Mouse (Mus musculus) CH12.LX (cell line): ENCODE measurements at regions not wholly inside any gene's neighbourhood (a gene's known extent, or its start where the extent isn't known, plus 50 kb on each side); places are given as distances from the start of the nearest gene placed in this dataset.

ENCODE experiments used
- BHLHE40 ChIP-seq: IDR thresholded peaks from 2 replicates; pipeline ENCODE4 v1.6.1; 2011; ENCODE audit warnings: mild to moderate bottlenecking, low read depth, low read length, improper control_type of control experiment
- CHD2 ChIP-seq: IDR thresholded peaks from 2 replicates; pipeline ENCODE4 v1.6.1; 2011; ENCODE audit warnings: low read length, improper control_type of control experiment
- CTCF ChIP-seq, 2 experiments: IDR thresholded peaks in 1 of 2; conservative IDR thresholded peaks in 1 of 2; 2 replicates each; pipeline ENCODE4 v1.5.1; 2011 to 2012; ENCODE audit warnings: low read depth in 2 of 2, low read length in 2 of 2, improper control_type of control experiment in 1 of 2, inconsistent platforms in 1 of 2, mild to moderate bottlenecking in 1 of 2, moderate library complexity in 1 of 2
- KAT2A ChIP-seq: IDR thresholded peaks from 2 replicates; pipeline ENCODE4 v1.6.1; 2012; ENCODE audit warnings: low read length, improper control_type of control experiment, inconsistent platforms; ENCODE audit not compliant: insufficient replicate concordance
- NRF1 ChIP-seq: IDR thresholded peaks from 2 replicates; pipeline ENCODE4 v1.6.1; 2014; ENCODE audit warnings: low read depth, mild to moderate bottlenecking, inconsistent platforms, low read length, improper control_type of control experiment, moderate library complexity
- POLR2A ChIP-seq: IDR thresholded peaks from 2 replicates; pipeline ENCODE4 v1.6.1; 2011; ENCODE audit warnings: low read depth, mild to moderate bottlenecking, improper control_type of control experiment, low read length
- RAD21 ChIP-seq: IDR thresholded peaks from 2 replicates; pipeline ENCODE4 v1.6.1; 2011; ENCODE audit warnings: low read depth, mild to moderate bottlenecking, low read length, improper control_type of control experiment, moderate library complexity
- ZNF384 ChIP-seq: IDR thresholded peaks from 2 replicates; pipeline ENCODE4 v1.6.1; 2012; ENCODE audit warnings: low read depth, low read length, improper control_type of control experiment, inconsistent platforms

DNA sequence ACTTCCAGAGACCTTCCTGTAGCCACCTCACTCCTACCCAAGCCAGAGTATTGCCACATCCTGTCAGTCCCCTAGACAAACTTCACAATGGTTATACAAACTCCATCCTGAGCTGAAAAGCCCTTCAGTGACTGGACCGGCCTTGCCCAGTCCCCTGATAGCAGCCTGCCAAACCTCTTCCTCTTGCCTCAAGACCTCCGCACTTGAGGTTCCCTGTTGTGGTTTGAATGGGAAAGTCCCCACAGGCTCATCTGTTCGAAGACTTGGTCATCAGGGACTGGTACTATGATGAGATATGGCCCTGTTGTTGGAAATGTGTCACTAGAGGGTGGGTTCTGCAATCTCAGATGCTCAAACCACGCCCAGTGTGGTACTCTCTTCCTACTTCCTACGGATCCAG is 65.4 kb downstream of the Irf2bpl start:
- TF ChIP-seq ZNF384 = no peak; the same call in 1 of the 2 replicates
- TF ChIP-seq CTCF (conservative IDR thresholded peaks at IDR 0.05 in 1 of 2, IDR thresholded peaks at IDR 0.05 in 1 of 2; ENCODE audit: low read depth in 2 of 2, low read length in 2 of 2) = no peak
- TF ChIP-seq CHD2 = peak; percentile 28; the same call in 1 of the 2 replicates
- no peak for TF ChIP-seq NRF1
- no peak for TF ChIP-seq KAT2A
- TF ChIP-seq RAD21 = no peak; the same call in 1 of the 2 replicates
- peak; percentile 63; the same call in 1 of the 2 replicates for TF ChIP-seq BHLHE40
- peak; percentile 31; the same call in 1 of the 2 replicates for TF ChIP-seq POLR2A
